Mouse (Mus musculus): ENCODE measurements around the gene Il1rapl1. TPM values are rescaled to one million over a fixed set of nuclear protein-coding genes. Genes with fewer than 3 reads are reported as not detected.

Gene Il1rapl1
- polyA plus RNA-seq, 1 experiment: not detected

DNA sequence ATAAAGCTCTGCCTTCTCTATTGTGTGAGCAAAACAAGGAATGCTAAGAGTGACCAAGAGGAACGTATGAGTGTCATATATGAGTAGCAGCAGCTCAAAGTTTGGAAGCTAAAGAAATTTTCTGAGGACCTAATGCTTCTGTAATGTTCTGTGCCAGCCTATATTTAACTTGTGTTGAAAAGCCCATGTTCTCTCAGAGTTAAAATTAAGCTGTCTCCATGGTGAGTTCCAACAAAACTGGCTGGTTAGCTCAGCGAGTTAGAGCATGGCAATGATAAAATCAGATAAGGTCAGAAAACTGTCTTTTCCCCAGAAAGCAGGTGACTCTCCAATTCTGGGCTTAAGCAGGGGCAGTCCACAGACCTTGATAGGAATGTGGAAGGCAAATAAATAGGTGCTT is 25.6 kb downstream of the Il1rapl1 start:
- Histone ChIP-seq H3K36me3 (ENCODE audit: control insufficient read depth) (no peaks in the 10 kb centered on the region), H3K4me1 (ENCODE audit: control insufficient read depth) (no peaks in the 10 kb centered on the region), H3K4me3 (replicated peaks) (no peak overlapping the region), H3K9me3 (ENCODE audit: control insufficient read depth, low read length) (no peaks in the 10 kb centered on the region), H3K27me3 (ENCODE audit: control insufficient read depth) (no peaks in the 10 kb centered on the region)
- TF ChIP-seq GATA1 (IDR thresholded peaks at IDR 0.05; ENCODE audit: low read length): no peak
- no peak for TF ChIP-seq TAL1 (IDR thresholded peaks at IDR 0.05; ENCODE audit: low read length)

GRCm38 (mm10) chrX:88072741-88073419 is 42.6 kb downstream of the Il1rapl1 start:
- Histone ChIP-seq H3K4me1 (ENCODE audit: control insufficient read depth) (no peaks in the 10 kb centered on the region), H3K36me3 (ENCODE audit: control insufficient read depth) (no peaks in the 10 kb centered on the region), H3K4me3 (replicated peaks) (no peak overlapping the region), H3K9me3 (ENCODE audit: control insufficient read depth, low read length) (no peaks in the 10 kb centered on the region), H3K27me3 (ENCODE audit: control insufficient read depth) (no peaks in the 10 kb centered on the region)
- no peak for TF ChIP-seq GATA1 (IDR thresholded peaks at IDR 0.05; ENCODE audit: low read length)

DNA sequence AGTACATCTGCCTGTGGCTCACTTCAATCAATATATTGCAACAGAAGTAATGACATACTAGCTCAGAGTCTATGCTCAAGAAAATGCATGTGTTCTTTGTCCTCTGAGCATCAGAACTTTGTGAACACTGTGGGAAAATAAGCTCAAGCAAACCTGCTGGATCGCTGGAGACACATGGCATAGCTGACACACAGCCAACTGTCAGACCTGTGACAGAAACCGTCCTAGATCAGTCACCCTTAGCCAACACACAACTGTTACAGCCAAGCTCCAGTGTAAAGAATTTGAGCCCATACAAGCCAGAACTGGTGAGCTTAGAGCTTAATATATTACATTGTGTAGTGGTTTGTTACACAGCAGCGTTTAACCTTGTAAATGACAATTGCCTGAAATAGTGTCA is 45.1 kb downstream of the Il1rapl1 start:
- no peak overlapping the region for H3K4me3 ChIP-seq (replicated peaks)
- TF ChIP-seq TAL1 (IDR thresholded peaks at IDR 0.05; ENCODE audit: low read length) (no peak), GATA1 (IDR thresholded peaks at IDR 0.05; ENCODE audit: low read length) (no peak)
- H3K27me3 ChIP-seq (ENCODE audit: control insufficient read depth): no peaks in the 10 kb centered on the region
- H3K9me3 ChIP-seq (ENCODE audit: control insufficient read depth, low read length): no peaks in the 10 kb centered on the region
- H3K4me1 ChIP-seq (ENCODE audit: control insufficient read depth): no peaks in the 10 kb centered on the region
- H3K36me3 ChIP-seq (ENCODE audit: control insufficient read depth): no peaks in the 10 kb centered on the region

DNA sequence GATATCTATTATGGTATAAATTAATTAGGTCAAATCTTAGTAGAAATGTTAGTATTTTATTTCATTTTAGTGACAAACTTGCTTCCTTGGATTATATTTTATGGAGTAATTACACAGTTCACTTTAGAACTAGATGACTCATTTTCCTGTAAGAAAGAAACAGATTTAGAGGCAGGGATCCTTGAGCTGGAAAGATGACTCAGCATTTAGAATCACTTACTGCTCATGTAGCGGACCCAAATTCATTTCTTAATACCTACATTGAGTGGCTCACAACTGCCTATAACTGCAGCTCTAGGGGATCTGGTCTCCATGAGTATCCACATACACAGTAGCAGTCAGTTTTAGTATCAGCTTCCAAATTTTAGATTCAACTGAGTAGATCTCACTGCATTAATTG is 71.9 kb downstream of the Il1rapl1 start:
- Histone ChIP-seq H3K36me3 (ENCODE audit: control insufficient read depth) (no peaks in the 10 kb centered on the region), H3K27me3 (ENCODE audit: control insufficient read depth) (no peaks in the 10 kb centered on the region), H3K4me3 (replicated peaks) (no peak overlapping the region), H3K9me3 (ENCODE audit: control insufficient read depth, low read length) (no peaks in the 10 kb centered on the region), H3K4me1 (ENCODE audit: control insufficient read depth) (no peaks in the 10 kb centered on the region)
- TF ChIP-seq TAL1 (IDR thresholded peaks at IDR 0.05; ENCODE audit: low read length) (no peak), GATA1 (IDR thresholded peaks at IDR 0.05; ENCODE audit: low read length) (no peak)

DNA sequence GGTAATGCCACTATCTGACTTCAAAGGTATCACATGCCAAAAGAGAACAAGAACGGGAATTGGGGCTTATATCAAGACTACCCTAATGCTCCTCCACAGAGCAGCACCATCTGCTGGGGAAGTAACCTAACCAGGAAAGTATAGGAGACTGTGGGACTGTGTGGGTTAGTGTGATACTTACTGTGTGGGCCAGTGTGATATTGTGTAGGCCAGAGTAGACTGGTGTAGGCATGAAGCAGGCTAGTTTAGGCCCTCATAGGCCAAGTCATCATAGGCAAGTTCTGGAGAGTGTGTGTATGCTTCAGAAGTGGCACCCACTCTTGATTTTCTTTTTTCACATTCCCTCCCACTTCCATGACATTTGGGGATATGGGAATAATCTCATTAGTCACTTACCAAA is 76.5 kb downstream of the Il1rapl1 start:
- Histone ChIP-seq H3K27me3 (ENCODE audit: control insufficient read depth) (no peaks in the 10 kb centered on the region), H3K4me3 (replicated peaks) (no peak overlapping the region), H3K36me3 (ENCODE audit: control insufficient read depth) (no peaks in the 10 kb centered on the region), H3K9me3 (ENCODE audit: control insufficient read depth, low read length) (no peaks in the 10 kb centered on the region), H3K4me1 (ENCODE audit: control insufficient read depth) (no peaks in the 10 kb centered on the region)
- TF ChIP-seq TAL1 (IDR thresholded peaks at IDR 0.05; ENCODE audit: low read length): no peak
- no peak for TF ChIP-seq GATA1 (IDR thresholded peaks at IDR 0.05; ENCODE audit: low read length)

DNA sequence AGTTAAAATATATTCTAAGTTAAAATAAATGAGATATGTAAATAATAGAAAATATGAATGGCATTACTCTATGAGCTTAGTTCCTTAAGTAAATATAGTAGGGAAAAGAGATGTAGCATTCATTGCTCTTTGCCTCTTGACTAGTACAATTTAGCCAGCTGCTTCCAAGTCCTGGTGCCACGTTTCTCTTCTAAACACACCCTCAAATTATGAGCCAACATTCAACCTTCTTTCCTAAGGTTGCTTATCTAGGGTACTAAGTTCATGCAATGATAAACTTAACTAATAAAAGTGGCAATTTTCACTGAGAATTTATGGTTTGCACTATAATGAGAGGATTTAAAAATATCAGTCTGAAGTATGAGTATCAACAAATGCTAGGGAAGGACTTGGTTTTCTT is 218.3 kb downstream of the Il1rapl1 start:
- H3K4me3 ChIP-seq (replicated peaks): no peak overlapping the region
- no peaks in the 10 kb centered on the region for H3K9me3 ChIP-seq (ENCODE audit: control insufficient read depth, low read length)
- H3K36me3 ChIP-seq (ENCODE audit: control insufficient read depth): no peaks in the 10 kb centered on the region
- H3K4me1 ChIP-seq (ENCODE audit: control insufficient read depth): no peaks in the 10 kb centered on the region
- H3K27me3 ChIP-seq (ENCODE audit: control insufficient read depth): no peaks in the 10 kb centered on the region
- TF ChIP-seq GATA1 (IDR thresholded peaks at IDR 0.05; ENCODE audit: low read length) (no peak), TAL1 (IDR thresholded peaks at IDR 0.05; ENCODE audit: low read length) (no peak)

- Histone ChIP-seq H3K9me3 (ENCODE audit: control insufficient read depth, low read length) (no peaks in the 10 kb centered on the region), H3K4me3 (replicated peaks) (no peak overlapping the region), H3K4me1 (ENCODE audit: control insufficient read depth) (no peaks in the 10 kb centered on the region), H3K27me3 (ENCODE audit: control insufficient read depth) (no peaks in the 10 kb centered on the region), H3K36me3 (ENCODE audit: control insufficient read depth) (no peaks in the 10 kb centered on the region)
- TF ChIP-seq TAL1 (IDR thresholded peaks at IDR 0.05; ENCODE audit: low read length): no peak
Measured at GRCm38 (mm10) chrX:87891916-87892315, 223.5 kb downstream of the Il1rapl1 start.

DNA sequence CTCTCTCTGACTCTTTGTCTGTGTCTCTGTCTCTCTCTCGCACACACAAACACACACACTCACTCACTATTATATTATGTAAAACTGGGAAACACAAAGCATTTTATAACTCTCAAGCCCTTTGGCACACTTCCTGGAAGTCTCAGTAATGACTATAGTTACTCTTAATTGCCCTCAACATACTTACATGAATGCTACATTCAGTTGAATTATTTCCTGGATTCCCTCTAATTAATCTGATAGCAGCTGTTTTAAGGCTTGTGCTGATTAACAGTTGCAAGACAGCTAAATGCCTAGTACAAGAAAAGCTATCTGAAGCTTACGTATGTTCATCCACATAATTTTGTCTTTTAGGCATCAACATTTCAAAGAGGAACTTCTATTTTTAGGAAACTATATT is 261.3 kb downstream of the Il1rapl1 start:
- Histone ChIP-seq H3K4me1 (ENCODE audit: control insufficient read depth) (no peaks in the 10 kb centered on the region), H3K4me3 (replicated peaks) (no peak overlapping the region), H3K27me3 (ENCODE audit: control insufficient read depth) (no peaks in the 10 kb centered on the region), H3K9me3 (ENCODE audit: control insufficient read depth, low read length) (no peaks in the 10 kb centered on the region), H3K36me3 (ENCODE audit: control insufficient read depth) (no peaks in the 10 kb centered on the region)
- TF ChIP-seq TAL1 (IDR thresholded peaks at IDR 0.05; ENCODE audit: low read length) (no peak), GATA1 (IDR thresholded peaks at IDR 0.05; ENCODE audit: low read length) (no peak)

DNA sequence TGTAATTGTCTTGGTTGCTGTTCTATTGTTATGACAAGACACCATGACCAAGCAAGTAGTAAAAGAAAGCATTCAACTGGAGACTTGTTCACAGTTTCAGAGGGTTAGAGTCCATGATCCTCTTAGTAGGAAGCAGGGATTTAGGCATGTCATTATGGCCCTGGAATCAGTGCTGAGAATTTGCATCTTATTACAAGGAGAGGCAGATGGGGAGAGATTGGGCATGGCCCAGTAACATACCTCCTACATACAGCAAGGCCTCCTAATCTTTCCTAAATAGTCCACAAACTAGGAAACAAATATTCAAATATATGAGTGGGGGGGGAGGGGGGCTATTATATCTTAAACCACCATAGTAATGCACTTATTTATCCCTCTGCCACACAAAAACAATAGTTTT is 301.6 kb downstream of the Il1rapl1 start:
- Histone ChIP-seq H3K4me1 (ENCODE audit: control insufficient read depth) (no peaks in the 10 kb centered on the region), H3K36me3 (ENCODE audit: control insufficient read depth) (no peaks in the 10 kb centered on the region), H3K4me3 (replicated peaks) (no peak overlapping the region), H3K9me3 (ENCODE audit: control insufficient read depth, low read length) (no peaks in the 10 kb centered on the region), H3K27me3 (ENCODE audit: control insufficient read depth) (no peaks in the 10 kb centered on the region)
- TF ChIP-seq TAL1 (IDR thresholded peaks at IDR 0.05; ENCODE audit: low read length) (no peak), GATA1 (IDR thresholded peaks at IDR 0.05; ENCODE audit: low read length) (no peak)

DNA sequence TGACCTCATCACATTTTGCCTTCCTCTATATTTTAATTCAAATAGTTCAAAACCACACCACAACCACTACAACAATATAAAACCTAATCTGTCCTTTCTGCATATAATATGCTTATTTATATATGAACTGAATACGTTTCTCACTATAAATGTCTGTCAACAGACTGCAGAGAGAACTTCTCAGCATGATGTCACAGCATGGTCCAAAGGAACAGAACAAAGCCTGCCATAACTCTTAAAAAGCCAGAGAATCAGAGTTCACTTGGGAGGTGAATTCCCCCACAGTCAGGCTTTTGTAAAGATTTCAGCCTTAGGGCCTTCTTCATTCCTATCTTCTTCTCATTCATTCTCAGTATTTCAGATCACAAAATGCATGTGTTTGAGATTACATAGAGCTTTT is 307.7 kb downstream of the Il1rapl1 start:
- Histone ChIP-seq H3K27me3 (ENCODE audit: control insufficient read depth) (no peaks in the 10 kb centered on the region), H3K9me3 (ENCODE audit: control insufficient read depth, low read length) (no peaks in the 10 kb centered on the region), H3K4me1 (ENCODE audit: control insufficient read depth) (no peaks in the 10 kb centered on the region), H3K4me3 (replicated peaks) (no peak overlapping the region), H3K36me3 (ENCODE audit: control insufficient read depth) (no peaks in the 10 kb centered on the region)
- no peak for TF ChIP-seq GATA1 (IDR thresholded peaks at IDR 0.05; ENCODE audit: low read length)

Measured in erythroblast, embryonic 14.5 days (primary cell).